Mouse (Mus musculus) kidney, embryonic 16.5 days (tissue): Measurements from ENCODE around the gene Irgq. TPM values are rescaled to one million over a fixed set of nuclear protein-coding genes. Genes with fewer than 3 reads are reported as not detected.

Source experiments
- ATAC-seq: fragments of 200-750 bp; cut with Nextera tagmentation; 2 replicates; pipeline ENCODE4 v1.8.0; 2017; ENCODE audit warnings: moderate TSS enrichment; ENCODE audit not compliant: low FRiP score, low TSS enrichment
- H3K27ac ChIP-seq: fragments of 300-500 bp; sonication (generic); 2 replicates; pipeline ENCODE4 v1.5.1; 2014; ENCODE audit warnings: low read length
- H3K27me3 ChIP-seq: fragments of 300-500 bp; sonication (generic); 2 replicates; pipeline ENCODE4 v1.6.1; 2014; ENCODE audit warnings: low read length, control low read depth, mixed read lengths; ENCODE audit not compliant: insufficient read depth
- H3K36me3 ChIP-seq: fragments of 300-500 bp; sonication (generic); 2 replicates; pipeline ENCODE4 v1.6.1; 2014; ENCODE audit warnings: low read length, control low read depth, mixed read lengths; ENCODE audit not compliant: insufficient read depth
- H3K4me1 ChIP-seq: fragments of 300-500 bp; sonication (generic); 2 replicates; pipeline ENCODE4 v1.6.1; 2014; ENCODE audit warnings: low read length, control low read depth, mixed read lengths; ENCODE audit not compliant: insufficient read depth
- H3K4me2 ChIP-seq: fragments of 300-500 bp; sonication (generic); replicated peaks from 2 replicates; pipeline ENCODE4 v1.6.1; 2014; ENCODE audit warnings: low read depth, low read length
- H3K4me3 ChIP-seq: fragments of 300-500 bp; sonication (generic); 2 replicates; pipeline ENCODE4 v1.5.1; 2014; ENCODE audit warnings: mild to moderate bottlenecking, low read length
- H3K9ac ChIP-seq: fragments of 300-500 bp; sonication (generic); replicated peaks from 2 replicates; pipeline ENCODE4 v1.6.1; 2014; ENCODE audit warnings: low read length
- H3K9me3 ChIP-seq: fragments of 300-500 bp; sonication (generic); 2 replicates; pipeline ENCODE4 v1.6.1; 2016; ENCODE audit warnings: low read length, control low read depth
- whole genome bisulfite sequencing: fragments of 180-500 bp; shearing (Covaris S2); extraction: QIAGEN DNeasy Blood & Tissue Kit; methylation state at CpG from one replicate; pipeline ENCODE4 v1.1.7; 2014; 5-methylcytosine and 5-hydroxymethylcytosine counted together
- polyA plus RNA-seq: library from polyadenylated mRNA; unstranded; fragments of >200 nt; fragmentation: Nextera tagmentation; extraction: Ambion mirVana; gene quantifications from 2 replicates; pipeline ENCODE4 v1.2.1, GENCODE M21; 2015

Gene Irgq
- polyA plus RNA-seq, 1 experiment from 2014 or later: 7.8 TPM

DNA sequence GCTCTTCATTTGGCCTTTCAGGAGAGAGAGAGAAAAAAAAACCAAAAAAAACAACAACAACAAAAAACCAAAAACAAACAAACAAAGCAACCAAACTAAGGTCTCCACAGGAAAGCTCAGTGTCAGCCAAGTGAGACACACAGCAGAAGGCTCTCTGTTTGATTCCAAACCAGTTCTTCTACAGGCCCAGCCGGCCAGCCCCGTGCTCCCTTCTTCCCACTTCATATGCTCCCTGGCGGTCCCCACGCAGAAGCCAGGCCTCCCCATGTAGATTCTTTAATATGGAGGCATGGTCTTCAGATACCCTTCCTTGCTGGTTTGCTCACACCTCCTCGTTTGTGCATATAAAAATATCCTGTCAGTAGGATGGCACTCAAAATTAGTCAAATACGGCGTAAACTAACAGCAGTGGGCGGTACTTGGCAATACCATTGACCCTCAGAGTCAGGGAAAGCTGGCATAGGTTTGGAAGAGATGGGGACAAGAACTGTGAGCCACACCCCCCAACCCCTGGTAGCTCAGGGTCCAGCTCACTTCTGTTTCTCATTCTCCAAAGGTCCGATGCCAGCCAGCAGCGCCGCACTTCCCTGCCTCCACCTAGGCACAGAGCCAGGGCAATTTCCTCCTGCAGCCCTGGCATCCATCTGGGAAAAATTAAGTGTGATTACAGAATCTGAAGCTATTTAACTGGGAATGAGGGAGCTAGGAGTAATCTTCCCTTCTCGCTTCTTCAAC lies 4.6 kb upstream of the Irgq start:
- WGBS: 86% methylated on average over 12 of the region's 12 CpGs
- Histone ChIP-seq H3K4me3 (no peak overlapping the region), H3K27ac (no peak overlapping the region), H3K9ac (no peak overlapping the region), H3K27me3 (no peaks in the 10 kb centered on the region), H3K36me3 (no peaks in the 10 kb centered on the region), H3K4me2 (no peak overlapping the region), H3K4me1 (peaks cover 9% of the 10 kb centered on the region), H3K9me3 (no peaks in the 10 kb centered on the region)
- ATAC-seq: no peak

DNA sequence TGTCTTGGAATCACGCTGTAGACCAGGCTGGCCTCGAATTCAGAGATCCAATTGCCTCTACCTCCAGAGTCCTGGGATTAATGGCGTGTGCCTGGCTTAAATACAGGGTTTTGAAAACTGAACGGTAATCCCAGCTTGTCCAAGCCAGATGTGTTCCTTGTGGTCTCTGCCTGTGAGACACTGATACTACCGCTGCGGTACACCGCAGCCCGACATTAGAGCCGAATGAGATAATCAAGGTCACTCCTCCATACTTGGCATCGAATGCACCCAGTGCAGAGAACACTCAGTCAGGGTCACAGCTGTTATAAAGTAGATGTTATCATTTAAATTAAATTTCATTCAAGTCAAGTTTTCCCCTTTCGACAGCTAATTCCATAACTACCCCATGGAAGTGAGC lies 1.6 kb upstream of the Irgq start:
- ATAC-seq: no peak
- peaks cover 20% of the 10 kb centered on the region for H3K4me1 ChIP-seq
- 83% methylated on average over 11 of the region's 11 CpGs for WGBS
- no peak overlapping the region for H3K4me3 ChIP-seq
- no peaks in the 10 kb centered on the region for H3K27me3 ChIP-seq
- H3K36me3 ChIP-seq: peaks cover 9% of the 10 kb centered on the region
- H3K27ac ChIP-seq: no peak overlapping the region
- no peak overlapping the region for H3K9ac ChIP-seq
- H3K4me2 ChIP-seq: no peak overlapping the region
- H3K9me3 ChIP-seq: no peaks in the 10 kb centered on the region

DNA sequence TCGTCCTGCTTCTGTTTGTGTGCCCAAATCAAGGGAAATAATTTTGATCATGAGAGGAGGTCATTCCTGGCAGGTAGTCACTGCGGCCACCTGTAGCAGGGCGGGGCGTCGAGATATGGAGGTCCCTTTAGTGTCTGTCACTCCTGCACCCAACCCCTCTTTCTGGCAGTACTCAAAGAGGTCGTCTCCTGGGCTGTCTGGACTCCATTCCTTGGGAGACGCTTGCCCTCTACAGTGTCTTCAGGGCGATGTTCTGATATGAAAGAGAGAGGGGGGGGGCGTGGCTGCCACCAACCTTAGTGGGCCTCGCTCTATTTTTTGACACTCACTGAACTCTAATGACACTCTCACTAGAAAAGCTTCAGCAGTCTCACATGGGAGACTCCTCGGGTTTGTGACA lies 909 bp upstream of the Irgq start:
- Histone ChIP-seq H3K36me3 (peaks cover 12% of the 10 kb centered on the region), H3K9me3 (no peaks in the 10 kb centered on the region), H3K4me1 (peaks cover 22% of the 10 kb centered on the region), H3K4me2 (peak overlapping the region; percentile 95), H3K9ac (peak overlapping the region; percentile 78), H3K27ac (peak overlapping the region; percentile 96), H3K27me3 (no peaks in the 10 kb centered on the region), H3K4me3 (peak overlapping the region; percentile 79)
- ATAC-seq: no peak
- 54% methylated on average over 11 of the region's 11 CpGs for WGBS

- Histone ChIP-seq H3K4me2 (peak overlapping the region; percentile 95), H3K4me1 (peaks cover 23% of the 10 kb centered on the region), H3K4me3 (peak overlapping the region; percentile 79), H3K36me3 (peaks cover 23% of the 10 kb centered on the region), H3K9ac (peak overlapping the region; percentile 78), H3K27ac (peak overlapping the region; percentile 92), H3K27me3 (no peaks in the 10 kb centered on the region), H3K9me3 (no peaks in the 10 kb centered on the region)
- WGBS: under 1% methylated on average over 43 of the region's 43 CpGs
- ATAC-seq: peak; percentile 68
These were observed 902 bp downstream of the Irgq start for GRCm38 (mm10) chr7:24531211-24531971.

GRCm38 (mm10) chr7:24533031-24533571 lies 2.6 kb downstream of the Irgq start:
- no peak for ATAC-seq

GRCm38 (mm10) chr7:24533806-24534205 lies 3.3 kb downstream of the Irgq start:
- Histone ChIP-seq H3K27me3 (no peaks in the 10 kb centered on the region), H3K9ac (no peak overlapping the region), H3K27ac (no peak overlapping the region), H3K9me3 (no peaks in the 10 kb centered on the region), H3K4me2 (peak overlapping the region; percentile 28), H3K36me3 (peaks cover 23% of the 10 kb centered on the region), H3K4me1 (peaks cover 43% of the 10 kb centered on the region), H3K4me3 (no peak overlapping the region)
- WGBS: 35% methylated on average over 38 of the region's 42 CpGs
- no peak for ATAC-seq

More at GRCm38 (mm10) chr7:24533031-24533571, 2.6 kb downstream of the Irgq start:
- H3K36me3 ChIP-seq: peaks cover 23% of the 10 kb centered on the region
- 77% methylated on average over 28 of the region's 28 CpGs for WGBS
- peaks cover 40% of the 10 kb centered on the region for H3K4me1 ChIP-seq
- no peak overlapping the region for H3K4me2 ChIP-seq
- no peaks in the 10 kb centered on the region for H3K9me3 ChIP-seq
- no peak overlapping the region for H3K27ac ChIP-seq
- no peak overlapping the region for H3K9ac ChIP-seq
- no peaks in the 10 kb centered on the region for H3K27me3 ChIP-seq
- no peak overlapping the region for H3K4me3 ChIP-seq

GRCm38 (mm10) chr7:24534301-24534700 lies 3.8 kb downstream of the Irgq start:
- peaks cover 39% of the 10 kb centered on the region for H3K4me1 ChIP-seq
- peaks cover 23% of the 10 kb centered on the region for H3K36me3 ChIP-seq
- peaks cover 3% of the 10 kb centered on the region; the same call in 1 of the 2 replicates for H3K9me3 ChIP-seq
- no peak overlapping the region for H3K4me3 ChIP-seq
- no peak overlapping the region for H3K27ac ChIP-seq
- H3K27me3 ChIP-seq: no peaks in the 10 kb centered on the region
- no peak overlapping the region for H3K9ac ChIP-seq
- H3K4me2 ChIP-seq: no peak overlapping the region
- ATAC-seq: no peak
- WGBS: 40% methylated on average over 19 of the region's 19 CpGs

DNA sequence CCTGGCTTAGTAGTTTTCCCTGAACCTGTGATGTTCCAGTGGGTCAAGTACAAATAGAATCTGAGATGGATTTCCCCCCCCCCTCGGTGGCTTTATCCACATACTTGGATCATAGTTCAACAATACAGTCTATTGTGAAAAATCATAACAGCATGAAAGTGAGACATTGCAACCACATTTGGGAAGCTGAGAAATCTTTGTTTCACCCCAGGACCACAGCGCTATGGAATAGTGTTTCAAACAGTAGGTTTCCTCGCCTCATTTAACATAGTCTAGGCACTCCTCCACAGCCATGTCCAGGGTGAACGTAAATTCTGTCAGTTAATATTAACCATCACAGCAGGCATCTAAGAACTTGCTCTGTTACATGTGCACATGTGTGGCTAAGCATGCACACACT lies 6.6 kb downstream of the Irgq start:
- H3K4me1 ChIP-seq: peaks cover 31% of the 10 kb centered on the region
- H3K9ac ChIP-seq: no peak overlapping the region
- ATAC-seq: peak; percentile 44
- H3K36me3 ChIP-seq: peaks cover 23% of the 10 kb centered on the region
- WGBS: 36% methylated on average over 4 of the region's 4 CpGs
- peak overlapping the region; percentile 81 for H3K27ac ChIP-seq
- H3K4me2 ChIP-seq: no peak overlapping the region
- H3K9me3 ChIP-seq: peaks cover 3% of the 10 kb centered on the region; the same call in 1 of the 2 replicates
- H3K27me3 ChIP-seq: no peaks in the 10 kb centered on the region
- H3K4me3 ChIP-seq: no peak overlapping the region

GRCm38 (mm10) chr7:24537591-24537990 lies 7.1 kb downstream of the Irgq start:
- no peak overlapping the region for H3K4me2 ChIP-seq
- H3K4me3 ChIP-seq: no peak overlapping the region
- H3K27me3 ChIP-seq: no peaks in the 10 kb centered on the region
- H3K4me1 ChIP-seq: peaks cover 27% of the 10 kb centered on the region
- WGBS: 54% methylated on average over 5 of the region's 5 CpGs
- H3K27ac ChIP-seq: peak overlapping the region; percentile 81
- H3K36me3 ChIP-seq: peaks cover 23% of the 10 kb centered on the region
- peaks cover 3% of the 10 kb centered on the region; the same call in 1 of the 2 replicates for H3K9me3 ChIP-seq
- no peak overlapping the region for H3K9ac ChIP-seq
- ATAC-seq: no peak
